Mouse (Mus musculus): ENCODE data around the gene Msl1. TPM values are rescaled to one million over a fixed set of nuclear protein-coding genes. Genes with fewer than 3 reads are reported as not detected.

Msl1 gene
- 100 to 1,000 TPM; 146 to 155 TPM for total RNA-seq (2023)

GRCm38 (mm10) chr11:98795015-98795713, at the start of gene Msl1:
TSS of gene Msl1 (plus strand) at chr11:98795516.

DNA sequence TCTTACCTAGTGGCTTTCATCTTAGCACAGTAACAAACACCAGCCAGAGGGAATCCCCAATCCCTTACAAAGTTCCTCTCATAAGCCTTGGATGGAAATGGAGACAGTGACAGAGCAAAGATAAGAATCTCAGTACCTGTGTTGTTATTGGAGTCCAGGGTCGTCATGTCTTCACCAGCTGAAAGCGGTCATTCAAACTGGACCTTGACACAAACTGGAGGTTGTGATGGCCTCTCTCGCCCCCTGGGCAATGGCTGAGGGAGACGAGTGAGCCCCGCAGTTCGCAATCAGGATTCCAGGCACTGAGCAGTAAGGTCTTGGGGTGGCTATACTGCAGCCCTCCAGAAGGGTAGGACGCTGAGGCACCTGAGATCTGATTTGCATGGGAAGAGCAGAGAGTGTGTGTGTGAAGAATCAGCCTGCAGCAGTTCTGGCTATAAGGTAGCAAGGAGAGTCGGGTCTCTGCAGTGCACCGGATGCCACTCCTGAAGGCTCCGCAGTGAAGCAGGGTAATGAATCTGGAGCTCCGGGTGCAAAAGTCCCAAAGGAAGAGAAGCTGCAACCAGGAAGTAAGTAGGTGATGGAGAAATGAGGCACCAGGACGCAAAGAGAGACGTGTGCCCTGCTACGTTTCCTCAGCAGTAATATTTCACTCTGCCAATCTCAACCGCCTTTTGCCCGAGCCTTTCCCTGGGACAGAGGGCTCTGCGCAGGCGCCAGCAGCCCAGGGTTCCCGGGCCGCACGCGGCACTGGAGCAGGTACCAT, 20.6 kb upstream of the Msl1 start, which contains the start of gene Nr1d1:
Gene Nr1d1, minus strand, starts transcription at position 752 of the 766 bp plus-strand sequence.

GRCm38 (mm10) chr11:98804605-98805004, 9.3 kb downstream of the Msl1 start, which contains the start of gene Casc3:
TSS of gene Casc3 (plus strand) at chr11:98804905.

GRCm38 (mm10) chr11:98836651-98837141, 41.4 kb downstream of the Msl1 start, which contains the start of gene Rapgefl1:
TSS of gene Rapgefl1 (plus strand) at chr11:98836785.

Other genes starting within 250 kb of the Msl1 start
- 100 to 1,000 TPM; 627 to 726 TPM for gene Ikzf3, start 249.5 kb upstream of the Msl1 start, total RNA-seq (2023)
- gene Zpbp2, start 244.4 kb upstream of the Msl1 start, total RNA-seq (2023), result 10 to 100 TPM in 1 of 2 experiments, 1 to 10 TPM in 1; 4.8 to 12.8 TPM
- 10 to 100 TPM; 19.3 to 19.6 TPM for gene Ormdl3, start 208.1 kb upstream of the Msl1 start, total RNA-seq (2023)
- gene Lrrc3c, start 197.2 kb upstream of the Msl1 start, total RNA-seq (2023), result not detected
- 10 to 100 TPM; 24.9 to 27.5 TPM for gene Gm12355, start 169.9 kb upstream of the Msl1 start, total RNA-seq (2023)
- gene Gsdma3, start 169.2 kb upstream of the Msl1 start, total RNA-seq (2023), result not detected
- gene Gsdma2, start 148.8 kb upstream of the Msl1 start, total RNA-seq (2023), result not detected
- not detected for gene Gsdma, start 131.2 kb upstream of the Msl1 start, total RNA-seq (2023)
- gene Psmd3, start 113.0 kb upstream of the Msl1 start, total RNA-seq (2023), result 10 to 100 TPM; 70.5 to 80.3 TPM
- gene Csf3, start 94.3 kb upstream of the Msl1 start, total RNA-seq (2023), result not detected
- gene Med24, start 66.1 kb upstream of the Msl1 start, total RNA-seq (2023), result 10 to 100 TPM; 95.9 to 99.3 TPM
- 10 to 100 TPM in 1 of 2 experiments, 1 to 10 TPM in 1; 8.1 to 10.3 TPM for gene Thra, start 54.9 kb upstream of the Msl1 start, total RNA-seq (2023)
- gene Nr1d1, start 20.2 kb upstream of the Msl1 start, total RNA-seq (2023), result 1 to 10 TPM; 1.5 to 2.3 TPM
- 100 to 1,000 TPM in 1 of 2 experiments, 10 to 100 TPM in 1; 94.5 to 108 TPM for gene Casc3, start 9.4 kb downstream of the Msl1 start, total RNA-seq (2023)
- 1 to 10 TPM; 3.1 to 3.5 TPM for gene Rapgefl1, start 41.3 kb downstream of the Msl1 start, total RNA-seq (2023)
- 10 to 100 TPM; 49.3 to 49.6 TPM for gene Wipf2, start 68.1 kb downstream of the Msl1 start, total RNA-seq (2023)
- gene Cdc6, start 112.3 kb downstream of the Msl1 start, total RNA-seq (2023), result 1 to 10 TPM; 2.0 to 3.0 TPM
- gene Rara, start 132.3 kb downstream of the Msl1 start, total RNA-seq (2023), result 10 to 100 TPM; 79.8 to 80.3 TPM
- gene Gjd3, start 187.5 kb downstream of the Msl1 start, total RNA-seq (2023), result not detected
- gene Top2a, start 228.7 kb downstream of the Msl1 start, total RNA-seq (2023), result 10 to 100 TPM; 16.8 to 20.2 TPM
- gene Igfbp4, start 245.7 kb downstream of the Msl1 start, total RNA-seq (2023), result under 1 TPM in 1 of 2 experiments, not detected in 1; 0.38 TPM